Mouse (Mus musculus) T-helper 17 cell (primary cell): ENCODE data around the gene Ankrd6.

ENCODE experiments used
- in situ Hi-C, 2 experiments: fragments of 300-600 bp; cut with MboI, MseI; formaldehyde crosslinking; loops; 1 replicate in 1 of 2; 2 replicates in 1 of 2; pipeline ENCODE4 v1.15.1; 2025; ENCODE audit warnings: high pct_unique_total_duplicates in 2 of 2

The Ankrd6 gene

DNA sequence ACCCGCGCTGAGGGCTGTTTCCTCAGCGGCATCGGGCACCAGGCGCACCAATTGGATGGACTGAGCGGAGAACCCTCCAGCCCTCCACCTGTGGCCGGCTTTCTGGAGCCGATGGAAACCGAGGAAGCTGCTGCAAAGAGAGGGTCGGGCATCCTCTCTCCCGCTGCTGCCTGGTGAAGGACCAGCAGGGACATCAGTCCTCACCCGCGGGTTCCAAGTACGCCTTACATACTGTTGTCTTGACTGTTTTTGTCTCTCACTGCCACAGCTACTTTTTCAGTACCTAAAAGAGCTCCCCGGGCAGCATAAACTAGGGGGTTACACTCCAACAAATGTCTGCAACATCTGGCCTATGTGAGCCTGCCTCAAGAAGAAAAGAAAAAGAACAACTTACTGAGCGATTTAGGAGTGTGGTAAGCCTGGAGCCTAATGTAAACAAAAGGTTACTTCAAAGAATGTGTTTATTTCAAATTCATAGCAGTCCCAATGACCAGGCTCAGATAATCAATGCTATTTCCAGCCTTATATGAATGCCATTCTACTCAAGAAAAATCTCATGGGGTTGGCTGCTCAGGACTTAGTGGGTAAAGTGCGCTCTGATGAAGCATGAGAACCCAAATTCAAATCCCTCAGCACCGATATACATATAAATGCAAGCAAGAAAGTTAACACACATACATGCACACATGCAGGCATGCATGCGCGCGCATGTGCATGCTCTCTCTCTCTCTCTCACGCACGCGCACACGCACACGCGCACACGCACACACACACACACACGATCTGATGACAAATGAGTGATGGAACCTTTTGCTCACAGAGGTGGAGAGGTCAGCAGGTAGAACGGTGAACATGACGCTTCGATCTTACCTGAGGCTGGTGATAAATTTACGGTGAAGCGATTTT is 647 bp upstream of the Ankrd6 start:
- in situ Hi-C loops, result loop anchor here in 1 of 2 experiments (5.0 kb wide), 2 partner anchors 71 to 189 kb away; no protein-coding TSS in a partner anchor

DNA sequence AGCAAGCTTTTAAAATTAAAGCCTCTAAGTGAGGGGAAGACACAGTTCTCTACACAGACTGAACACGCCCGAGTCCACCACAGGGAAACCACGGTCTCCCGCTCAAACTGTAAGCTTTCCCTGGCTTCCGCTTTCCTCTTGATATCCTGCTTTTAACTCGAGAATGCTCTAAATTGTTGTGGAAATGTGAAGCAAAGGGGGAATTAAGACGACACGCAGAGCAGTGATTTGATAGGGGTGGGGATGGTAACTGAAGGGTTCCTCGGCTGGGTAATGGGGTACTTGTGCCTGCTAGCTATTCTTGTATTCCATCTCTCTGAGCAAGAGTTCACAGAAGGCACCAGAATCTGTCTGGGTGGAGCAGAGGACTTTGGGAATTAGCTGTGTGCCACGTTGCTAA is 1.9 kb downstream of the Ankrd6 start:
- in situ Hi-C loops, result loop anchor here in 1 of 2 experiments (10.0 kb wide), 1 partner anchor 354 kb away; no protein-coding TSS in a partner anchor

DNA sequence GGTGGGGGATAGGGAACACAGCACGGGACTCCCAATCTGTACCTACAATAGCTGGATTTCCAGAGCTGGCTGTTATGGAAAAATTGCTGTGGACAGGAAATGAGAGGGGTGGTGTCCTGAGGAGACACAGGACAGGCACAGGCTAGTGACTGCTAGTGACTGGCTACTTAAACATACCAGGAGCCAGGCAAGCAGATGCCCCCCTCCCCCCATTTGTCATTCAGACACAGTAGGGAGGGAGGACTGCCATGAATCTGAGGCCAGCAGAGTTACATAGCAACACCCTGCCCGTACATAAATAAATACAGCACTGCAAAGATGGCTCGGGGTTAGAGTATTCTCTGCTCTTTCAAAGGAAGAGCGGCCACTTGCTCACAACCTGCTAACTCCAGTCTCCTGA is 3.0 kb downstream of the Ankrd6 start:
- in situ Hi-C loops, result loop anchor here in 1 of 2 experiments (10.0 kb wide), 1 partner anchor 353 kb away; no protein-coding TSS in a partner anchor

DNA sequence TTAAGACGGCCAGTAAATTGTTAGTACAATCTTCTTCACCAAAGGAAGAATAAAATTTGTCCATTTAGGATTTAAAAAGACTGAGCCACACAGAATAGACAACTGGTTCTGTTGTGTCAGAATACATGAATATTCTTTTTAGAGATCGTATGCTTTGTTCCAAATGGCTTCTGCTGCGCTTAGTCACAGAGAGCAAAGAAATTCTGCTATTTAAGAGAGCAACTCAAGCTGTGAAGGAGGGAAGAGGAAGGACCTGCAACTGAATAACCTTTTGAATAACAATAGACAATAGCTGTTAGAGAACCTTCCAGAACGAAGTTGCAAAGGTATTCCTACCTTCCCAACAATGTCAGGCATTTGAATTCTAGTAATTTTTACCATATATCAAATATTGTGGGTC is 9.7 kb downstream of the Ankrd6 start:
- in situ Hi-C loops, result loop anchor here in 1 of 2 experiments (5.0 to 10.0 kb wide), 2 partner anchors 154 to 346 kb away; no protein-coding TSS in a partner anchor

DNA sequence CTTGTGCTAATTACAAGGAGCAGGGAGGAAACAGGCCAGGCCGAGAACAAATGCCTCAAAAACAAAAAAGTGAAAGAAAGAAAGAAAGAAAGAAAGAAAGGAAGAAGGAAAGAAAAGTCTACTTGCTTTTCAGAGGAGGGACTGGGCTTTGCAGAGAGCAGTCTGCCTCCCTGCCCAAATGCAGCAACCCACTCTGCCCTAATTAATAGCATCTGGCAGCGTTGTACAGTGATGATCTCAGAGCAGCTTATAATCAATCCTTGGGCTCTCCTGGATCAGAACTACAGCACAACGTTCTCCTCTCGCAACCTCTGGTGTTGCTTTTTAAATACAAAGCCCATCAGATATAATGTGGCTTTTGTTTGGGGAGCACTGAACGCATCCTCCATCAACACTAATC is 10.7 kb downstream of the Ankrd6 start:
- in situ Hi-C loops, result loop anchor here in 1 of 2 experiments (5.0 to 10.0 kb wide), 2 partner anchors 153 to 345 kb away; no protein-coding TSS in a partner anchor

DNA sequence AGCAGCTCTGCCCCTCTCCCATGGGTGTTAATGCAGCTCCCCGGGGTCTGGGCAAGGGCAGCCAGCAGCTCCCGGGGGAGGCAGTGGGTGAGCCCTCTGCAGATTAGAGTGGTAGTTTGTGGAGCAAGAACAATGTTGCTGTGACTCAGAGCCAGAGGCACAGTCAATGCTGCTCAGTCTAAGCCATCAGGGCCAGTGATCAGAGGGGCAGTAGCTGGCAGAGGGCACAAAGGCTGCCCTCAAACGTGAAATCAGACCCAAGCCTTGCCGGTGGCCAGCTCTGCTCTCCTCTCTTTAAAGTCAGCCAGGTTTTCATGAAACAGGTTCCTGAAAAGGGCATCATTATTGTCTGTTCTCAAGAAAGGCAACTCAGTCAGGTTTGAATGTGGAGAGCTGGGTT is 11.1 kb downstream of the Ankrd6 start:
- in situ Hi-C loops, result no loop called here

DNA sequence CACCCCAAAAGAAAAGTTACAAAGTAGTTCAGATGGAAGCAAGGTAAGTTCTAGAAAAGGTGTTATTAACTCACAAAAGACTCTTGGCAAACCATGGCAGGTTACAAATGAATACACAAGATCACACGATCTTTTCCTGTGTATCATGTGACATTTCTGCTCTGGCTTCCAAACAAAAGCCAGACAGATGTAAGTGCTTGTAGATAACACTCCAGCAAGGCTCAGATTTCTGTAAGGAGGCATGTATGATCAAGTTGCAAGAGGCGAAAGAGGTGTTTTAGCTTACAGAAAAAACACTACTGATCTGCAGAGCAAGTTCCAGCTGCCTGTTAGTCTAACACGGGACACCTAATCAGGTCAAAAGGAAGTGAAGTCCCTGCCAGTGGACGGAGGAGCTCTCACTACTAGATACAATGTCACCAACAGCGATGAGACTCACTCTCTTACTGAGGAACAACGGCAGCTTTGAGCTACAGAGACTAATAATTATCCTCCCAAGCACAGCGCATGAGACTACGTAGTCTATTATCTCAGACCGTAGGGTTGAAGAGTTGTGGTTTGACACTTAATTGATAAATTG is 13.8 kb downstream of the Ankrd6 start:
- in situ Hi-C loops, result no loop called here

DNA sequence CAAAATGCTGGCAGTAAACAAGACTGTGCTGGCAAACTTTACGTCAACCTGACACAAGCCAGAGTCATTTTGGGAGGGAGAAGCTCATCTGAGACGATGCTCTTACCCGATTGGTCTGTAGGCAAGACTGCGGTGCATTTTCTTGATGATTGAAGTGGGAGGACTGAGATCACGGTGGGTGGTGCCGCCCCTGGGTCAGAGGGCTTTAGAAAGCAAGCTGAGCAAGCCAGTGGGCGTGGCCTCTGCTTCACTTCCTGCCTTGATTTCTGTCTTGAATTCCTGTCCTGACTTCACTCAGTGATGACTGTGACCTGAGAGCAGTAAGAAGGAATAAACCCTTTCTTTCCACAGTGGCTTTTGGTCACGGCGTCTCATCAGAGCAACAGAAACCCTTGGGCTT is 18.6 kb downstream of the Ankrd6 start:
- in situ Hi-C loops, result no loop called here

DNA sequence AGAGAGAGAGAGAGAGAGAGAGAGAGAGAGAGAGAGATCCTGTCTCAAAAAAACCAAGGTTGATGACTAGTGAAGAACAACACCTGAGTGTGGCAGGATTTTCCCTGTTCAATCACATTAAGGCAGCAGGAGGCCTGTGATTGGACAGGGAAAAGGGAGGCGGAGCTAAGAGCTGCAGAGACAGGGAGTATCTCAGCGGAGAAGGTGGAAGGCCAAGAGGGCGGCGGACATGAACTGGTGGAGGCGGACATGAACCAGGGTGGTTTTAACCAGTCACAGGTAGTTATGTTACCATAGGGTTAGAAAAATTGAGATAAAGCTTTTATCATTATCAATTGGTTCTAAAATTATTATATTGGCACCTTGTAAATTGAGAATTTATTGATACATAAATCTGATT is 20.9 kb downstream of the Ankrd6 start:
- in situ Hi-C loops, result no loop called here

DNA sequence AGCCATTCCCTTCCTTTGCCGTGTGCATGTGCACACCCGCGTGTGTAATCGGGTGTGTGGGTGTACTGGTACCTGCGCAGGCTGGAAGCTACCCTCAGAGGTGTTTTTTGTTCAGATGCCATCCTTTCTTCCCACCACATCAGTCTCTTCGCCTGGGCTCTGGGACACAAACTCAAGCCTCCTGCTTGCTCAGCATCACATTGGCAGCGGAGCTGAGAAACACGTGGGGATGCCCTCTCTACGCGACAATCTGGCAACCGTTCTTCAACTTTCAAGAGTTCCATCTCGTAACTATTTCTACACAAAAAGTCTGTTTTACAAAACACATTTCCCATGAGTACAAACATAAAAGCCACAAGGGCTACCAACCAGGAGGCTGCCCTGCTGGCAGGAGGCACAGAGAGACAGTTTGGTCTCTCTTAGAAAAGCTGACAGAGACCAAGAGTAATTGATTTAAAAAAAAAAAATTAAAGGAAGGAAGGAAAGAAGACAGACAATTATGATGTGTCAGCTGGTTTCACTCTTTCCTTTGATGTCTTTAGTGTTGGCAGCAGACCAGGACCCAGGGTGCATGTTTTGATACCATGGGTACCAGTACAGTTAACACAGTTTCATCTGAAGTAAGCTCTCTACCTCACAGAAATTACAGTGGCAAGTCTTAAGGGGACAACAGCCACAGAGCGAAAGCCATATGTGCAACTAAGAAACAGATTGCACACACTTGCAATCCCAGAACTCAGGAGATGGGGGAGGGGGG is 21.8 kb downstream of the Ankrd6 start:
- in situ Hi-C loops, result no loop called here

DNA sequence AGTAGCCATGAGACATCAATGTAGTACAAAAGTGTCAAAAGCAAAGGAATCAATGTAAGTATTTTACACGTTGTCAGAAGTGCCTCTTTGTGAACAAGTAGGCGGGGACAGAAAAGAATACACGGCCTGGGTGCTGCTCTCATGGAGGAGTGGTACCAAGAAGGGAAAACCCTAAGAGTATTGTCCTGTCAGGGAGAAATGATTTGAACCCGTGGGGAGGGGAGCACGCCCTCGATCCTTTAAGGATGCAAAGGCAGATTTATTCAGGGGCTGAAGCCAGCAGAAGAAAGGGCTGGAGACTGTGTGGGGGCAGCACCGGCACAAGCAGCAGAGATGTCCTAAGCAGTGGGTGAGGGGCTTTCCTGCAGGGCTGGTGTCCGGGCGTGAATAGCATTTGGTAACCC is 26.7 kb downstream of the Ankrd6 start:
- in situ Hi-C loops, result no loop called here

DNA sequence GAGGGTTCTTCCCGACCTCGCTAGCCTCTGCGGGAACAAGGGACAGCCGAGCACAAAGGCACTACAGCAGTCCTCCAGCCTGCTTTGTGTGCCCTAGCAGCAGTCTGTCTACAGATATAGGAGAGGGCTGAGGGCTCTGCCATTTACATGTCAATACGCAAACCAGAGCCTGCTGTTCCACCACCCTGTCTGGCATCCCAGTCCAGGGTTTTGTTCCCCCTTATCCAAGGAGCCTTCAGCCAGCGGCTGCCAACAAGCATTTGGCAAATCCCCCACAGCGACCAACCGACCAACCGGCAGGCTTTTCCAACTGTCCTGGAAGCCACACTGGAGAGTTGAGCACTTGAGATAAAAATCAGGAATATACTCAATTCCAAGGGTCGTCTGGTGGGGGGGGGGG is 27.2 kb downstream of the Ankrd6 start:
- in situ Hi-C loops, result no loop called here

DNA sequence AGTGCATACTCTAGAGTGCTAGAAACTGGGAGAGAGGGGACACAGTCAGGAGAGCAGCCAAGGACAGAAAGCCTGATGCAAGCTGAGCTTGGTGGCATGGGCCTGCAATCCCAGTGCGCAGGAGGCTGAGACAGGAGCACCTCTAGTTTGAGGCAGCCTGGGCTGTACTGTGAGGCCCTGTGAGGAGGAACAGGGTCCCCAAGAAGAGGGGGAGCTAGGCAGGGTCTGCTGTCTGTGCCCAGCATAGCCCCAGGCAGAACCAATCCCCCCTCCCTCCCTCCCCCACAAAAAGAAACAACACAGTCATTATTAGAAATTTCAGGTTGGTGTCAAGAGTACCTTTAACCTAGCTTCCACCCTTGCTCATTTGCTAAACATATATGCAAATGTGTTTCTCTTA is 27.8 kb downstream of the Ankrd6 start:
- in situ Hi-C loops, result no loop called here

DNA sequence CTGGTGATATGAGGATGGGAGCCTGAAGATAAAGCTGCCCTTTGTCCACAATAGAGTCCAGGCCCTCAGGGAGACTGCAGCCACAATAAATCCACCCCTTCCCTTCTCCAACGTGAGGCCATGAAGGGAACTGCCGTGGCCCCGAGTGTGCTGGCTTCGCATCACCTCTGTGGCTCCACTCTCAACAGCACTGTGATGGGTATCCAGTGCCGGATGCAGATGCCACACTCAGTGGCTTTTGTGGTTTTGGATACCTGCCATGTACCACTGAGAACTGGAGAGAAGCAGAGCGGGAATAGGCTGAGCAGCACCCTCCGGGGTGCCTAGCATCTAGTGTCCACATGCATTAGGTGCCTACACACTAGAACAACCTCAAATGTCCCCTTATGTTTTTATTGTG is 29.8 kb downstream of the Ankrd6 start:
- in situ Hi-C loops, result no loop called here

DNA sequence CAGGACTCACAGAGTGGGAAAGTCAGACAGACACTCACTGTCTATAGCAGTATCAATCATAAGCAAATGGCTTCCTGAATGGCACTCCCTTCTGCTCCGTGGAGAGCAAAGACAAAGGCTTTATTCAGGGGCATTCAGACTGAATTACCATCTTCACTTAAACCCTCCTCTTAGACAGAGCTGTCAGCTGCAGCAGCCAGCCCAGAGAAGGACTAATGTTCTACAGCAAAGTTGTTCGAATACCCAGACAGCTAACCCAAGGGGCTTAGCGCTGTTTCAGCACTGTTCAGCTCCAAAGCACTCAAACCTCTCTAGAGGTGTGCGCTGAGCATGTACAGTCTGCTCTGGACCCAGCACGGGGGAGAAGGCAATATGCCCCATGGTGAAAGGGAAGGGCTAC is 32.1 kb downstream of the Ankrd6 start:
- in situ Hi-C loops, result no loop called here

DNA sequence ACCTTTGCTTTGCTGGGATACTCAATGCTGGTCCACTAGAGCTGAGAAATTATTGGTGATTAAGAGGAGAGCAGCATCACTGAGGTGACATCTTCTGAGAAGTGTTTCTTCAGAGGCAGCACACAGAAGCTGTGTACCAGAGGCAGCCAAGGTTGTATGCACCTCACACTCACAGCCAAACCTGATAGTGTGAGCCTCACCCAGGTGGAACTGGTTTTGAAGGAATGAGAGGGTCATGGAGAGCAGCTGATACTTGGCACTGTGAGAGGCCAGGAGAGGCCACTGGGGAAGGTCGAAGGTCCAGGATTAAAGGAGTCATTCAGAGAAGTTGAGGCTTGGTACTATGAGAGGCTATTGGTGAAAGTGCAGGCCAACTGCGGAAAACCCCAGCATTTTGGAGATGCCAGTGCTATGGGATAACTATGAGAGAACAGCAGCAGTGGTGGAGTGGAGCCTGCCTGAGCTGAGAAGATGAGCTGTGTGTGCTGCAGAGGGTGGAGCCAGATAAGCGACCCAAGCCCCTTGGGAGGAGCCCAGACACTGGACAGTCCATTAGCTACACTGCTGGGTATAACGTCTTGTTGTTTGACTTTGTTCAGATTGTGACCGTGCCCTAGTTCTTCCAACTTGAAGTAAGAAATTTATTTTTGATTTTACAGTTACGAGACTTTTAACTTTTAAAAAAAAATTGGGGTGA is 33.8 kb downstream of the Ankrd6 start:
- in situ Hi-C loops, result no loop called here

DNA sequence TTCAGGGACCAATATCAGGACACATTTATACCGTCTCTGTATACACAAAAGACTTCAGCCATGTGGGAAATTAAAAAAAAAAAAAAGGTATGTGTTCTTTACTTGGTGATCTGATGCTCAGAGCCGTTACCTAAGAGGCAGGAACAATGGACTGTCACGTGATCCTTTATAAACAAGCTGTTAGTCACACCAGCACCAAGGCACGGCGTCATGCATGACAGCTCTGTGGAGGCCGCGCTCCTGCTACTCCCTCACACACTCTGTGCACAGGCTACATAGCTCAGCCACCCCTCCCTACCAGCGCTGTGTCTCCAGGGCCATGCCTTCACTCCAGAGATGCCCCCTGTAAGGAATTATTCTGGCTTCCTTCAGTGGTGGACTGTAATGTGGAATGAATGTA is 34.7 kb downstream of the Ankrd6 start:
- in situ Hi-C loops, result no loop called here

DNA sequence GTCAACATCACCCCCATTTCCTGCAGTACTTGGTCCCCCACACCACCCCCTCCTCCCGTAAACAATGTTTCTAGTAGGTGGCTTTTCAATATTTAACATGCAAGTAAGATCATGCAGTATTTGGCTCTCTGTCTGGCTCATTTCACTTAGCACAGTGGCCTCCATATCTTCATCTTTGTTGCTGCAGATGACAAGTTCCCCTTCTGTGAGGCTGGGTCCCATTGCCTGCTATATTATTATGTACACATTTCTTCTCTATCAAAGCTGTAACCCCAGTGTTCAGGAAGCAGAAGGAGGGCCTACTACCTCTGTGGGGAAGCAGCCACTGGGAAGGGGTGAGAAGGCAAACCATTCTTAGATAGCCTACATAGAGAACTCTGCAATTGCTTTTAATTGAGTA is 40.6 kb downstream of the Ankrd6 start:
- in situ Hi-C loops, result no loop called here

DNA sequence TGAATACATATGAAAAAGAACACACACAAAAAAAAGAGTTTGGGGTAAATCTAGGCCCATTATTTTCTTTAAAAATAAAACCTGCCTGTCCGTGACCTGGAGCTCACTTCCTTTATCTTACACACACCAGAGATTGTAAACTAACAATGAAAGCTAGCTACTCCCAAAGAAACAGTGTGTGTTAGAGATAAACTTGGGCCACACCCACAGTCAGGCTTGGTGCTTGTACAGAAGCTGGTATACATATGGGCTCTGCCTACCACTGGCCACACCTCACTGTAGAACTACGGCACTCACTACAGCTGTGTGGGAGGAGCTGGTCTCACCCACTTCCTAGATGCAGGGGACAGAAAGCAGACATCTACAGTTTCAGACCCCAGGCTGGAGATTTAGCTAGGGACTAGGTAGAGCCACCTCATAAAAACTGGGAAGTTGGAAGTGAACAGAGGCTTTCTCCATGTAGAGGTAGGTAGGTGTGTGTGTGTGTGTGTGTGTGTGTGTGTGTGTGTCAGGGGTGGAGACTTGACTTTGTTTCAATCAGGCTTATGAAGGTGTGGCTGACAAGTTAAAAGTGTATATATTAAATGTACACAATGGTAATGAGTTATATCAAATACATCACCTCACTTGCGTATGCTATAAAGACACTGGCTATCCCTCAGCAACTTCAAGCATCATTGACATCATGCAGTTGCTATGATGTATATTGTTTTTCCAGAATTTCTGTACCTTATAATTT is 41.2 kb downstream of the Ankrd6 start:
- in situ Hi-C loops, result no loop called here

DNA sequence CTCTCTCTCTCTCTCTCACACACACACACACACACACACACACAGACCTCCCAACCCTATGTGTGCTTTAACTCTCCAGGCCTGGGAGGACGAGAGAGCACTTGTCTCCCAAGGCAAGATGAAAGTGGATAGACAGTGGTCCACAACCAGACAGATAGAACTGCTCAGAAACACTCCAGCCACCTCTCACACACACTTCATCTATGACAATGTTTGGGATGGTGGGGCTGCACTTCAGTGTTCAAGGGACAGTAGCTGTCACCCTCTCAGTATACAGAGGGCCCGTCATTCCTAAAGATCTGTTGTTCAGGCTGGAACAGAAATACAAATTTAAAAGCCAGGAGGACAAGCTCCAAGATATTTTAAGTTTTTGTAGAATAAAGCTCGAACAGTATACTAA is 43.0 kb downstream of the Ankrd6 start:
- in situ Hi-C loops, result no loop called here

DNA sequence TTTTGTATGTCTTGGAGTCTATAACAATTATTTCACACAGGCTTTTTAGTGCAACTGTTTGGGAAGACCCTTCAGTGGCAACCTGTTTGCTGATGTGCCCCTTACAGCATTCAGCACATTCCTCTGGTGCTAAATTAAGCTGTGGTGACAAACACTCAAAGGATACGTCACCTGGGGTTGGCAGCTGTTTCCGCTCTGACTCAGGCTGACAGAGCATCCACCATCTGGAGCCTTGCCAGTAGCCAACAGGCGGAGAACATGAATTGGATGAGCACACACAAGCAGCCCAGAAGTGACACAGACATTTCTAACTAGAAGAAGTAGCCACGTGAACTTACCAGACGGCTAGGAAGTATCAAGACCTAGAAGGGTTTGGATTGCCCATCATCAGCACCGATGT is 44.0 kb downstream of the Ankrd6 start:
- in situ Hi-C loops, result no loop called here
